Comparison of ENCODE assay signal across 8 mouse cellular contexts in the genomic region with DNA sequence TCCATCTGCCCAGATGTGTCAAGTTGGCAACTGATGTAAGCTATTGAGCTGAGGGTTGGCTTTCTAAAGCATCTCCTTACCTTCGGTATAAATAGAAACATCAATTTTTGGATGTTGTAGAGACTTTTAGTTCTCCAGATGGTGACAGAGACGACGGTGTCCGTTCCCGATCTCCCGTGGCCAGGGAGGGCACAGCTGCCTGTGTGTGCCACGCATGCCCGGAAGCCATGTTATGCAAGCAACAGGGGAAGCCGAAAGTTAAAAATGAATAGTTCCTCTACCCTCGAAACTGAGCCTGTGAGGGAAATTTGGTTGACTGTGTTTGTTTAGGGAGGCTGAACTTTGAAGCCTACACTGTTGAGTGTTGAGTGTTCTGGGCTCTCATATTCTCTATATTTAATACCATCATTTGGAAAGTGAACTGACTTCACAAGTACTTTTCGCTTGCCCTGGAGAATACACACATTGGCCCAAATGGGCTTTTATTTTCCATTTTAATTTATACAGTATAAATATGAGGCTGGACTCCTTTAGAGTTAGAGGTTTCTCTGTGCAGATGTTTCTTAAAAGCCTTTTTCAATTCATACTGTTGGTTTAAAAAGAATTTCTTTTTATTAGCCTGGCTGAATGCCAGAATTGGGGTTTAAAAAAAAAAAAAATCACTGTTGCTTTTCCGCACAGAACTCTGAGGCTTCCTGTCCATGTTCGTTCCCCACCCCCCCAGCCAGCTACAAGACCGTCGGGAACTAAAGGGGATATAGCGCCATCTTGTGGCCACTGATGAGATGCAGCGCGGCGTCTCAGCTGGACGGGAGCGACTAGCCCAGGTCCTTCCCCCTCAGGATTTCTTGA. TPM values are rescaled to one million over a fixed set of nuclear protein-coding genes. Genes with fewer than 3 reads are reported as not detected.
DNase-seq lines count a peak whose midpoint lies in the region; ATAC-seq lines count a peak whose summit lies in the region.

No protein-coding gene starts in this region.

- peak; percentile 86 for ATAC-seq in hindbrain, embryonic 16.5 days

- no peaks in the 10 kb centered on the region for H3K9me3 ChIP-seq in hindbrain, embryonic 16.5 days (ENCODE audit: control insufficient read depth, low read length)

- H3K4me3 ChIP-seq in hindbrain, embryonic 16.5 days (ENCODE audit: low read length) = no peak overlapping the region

- H3K36me3 ChIP-seq in hindbrain, embryonic 16.5 days (ENCODE audit: control insufficient read depth, insufficient read depth, low read length) = no peaks in the 10 kb centered on the region

- no peak overlapping the region for H3K9ac ChIP-seq in hindbrain, embryonic 16.5 days (ENCODE audit: low read depth, low read length)

- WGBS in hindbrain, embryonic 16.5 days = 41% methylated on average over 21 of the region's 21 CpGs

- H3K27me3 ChIP-seq in hindbrain, embryonic 16.5 days (replicated peaks; ENCODE audit: control insufficient read depth, insufficient read depth, low read length) = no peaks in the 10 kb centered on the region

- DNase-seq in T-cell, adult 2 months (ENCODE audit: low spot score) = peak; percentile 61
- DNase-seq in cerebellum, postnatal 25 days = peak; percentile 67 to 86
- DNase-seq in frontal cortex, postnatal 25 days (ENCODE audit: low spot score in 2 of 2) = peak; percentile 65 to 72
- DNase-seq in left cerebral cortex, adult 11 months (ENCODE audit: low spot score) = peak; percentile 33
- DNase-seq in lung, postnatal 4 days = peak; percentile 84 to 87
- DNase-seq in right cerebral cortex, adult 18-20 months = peak; percentile 70
- peak; percentile 52 for DNase-seq in urinary bladder, adult 2 months (ENCODE audit: low spot score)

- no peaks in the 10 kb centered on the region; the same call in none of the 2 replicates for H3K4me1 ChIP-seq in hindbrain, embryonic 16.5 days (ENCODE audit: control insufficient read depth, insufficient read depth, low read depth, low read length)

- H3K4me2 ChIP-seq in hindbrain, embryonic 16.5 days (ENCODE audit: low read length) = peak overlapping the region; percentile 27

- no peak overlapping the region for H3K27ac ChIP-seq in hindbrain, embryonic 16.5 days (ENCODE audit: low read depth, low read length)

RNA-seq across cellular contexts. Expression of gene Cdk1, which starts 31.8 kb away (rescaled TPM):
- polyA plus RNA-seq in hindbrain, embryonic 16.5 days (2015; fragmentation: Nextera tagmentation; extraction: Ambion mirVana) = 82.9 and 89.3 TPM in 2 replicates
- 12.1 and 18.0 TPM in 2 replicates for polyA plus RNA-seq in urinary bladder, adult 2 months (2012; rRNA removed)

Comparison
In these comparisons a context has a peak if more than half of its experiments do, and no peak if none do; other contexts are left out.
1. DNase-seq: peak in every context shown above with its lines; median percentile 86 in lung, postnatal 4 days; 76 in cerebellum, postnatal 25 days; 70 in right cerebral cortex, adult 18-20 months; 68 in frontal cortex, postnatal 25 days; 61 in T-cell, adult 2 months; 52 in urinary bladder, adult 2 months; 33 in left cerebral cortex, adult 11 months.